Mouse (Mus musculus): ENCODE results near the gene Megf11.

Gene Megf11

DNA sequence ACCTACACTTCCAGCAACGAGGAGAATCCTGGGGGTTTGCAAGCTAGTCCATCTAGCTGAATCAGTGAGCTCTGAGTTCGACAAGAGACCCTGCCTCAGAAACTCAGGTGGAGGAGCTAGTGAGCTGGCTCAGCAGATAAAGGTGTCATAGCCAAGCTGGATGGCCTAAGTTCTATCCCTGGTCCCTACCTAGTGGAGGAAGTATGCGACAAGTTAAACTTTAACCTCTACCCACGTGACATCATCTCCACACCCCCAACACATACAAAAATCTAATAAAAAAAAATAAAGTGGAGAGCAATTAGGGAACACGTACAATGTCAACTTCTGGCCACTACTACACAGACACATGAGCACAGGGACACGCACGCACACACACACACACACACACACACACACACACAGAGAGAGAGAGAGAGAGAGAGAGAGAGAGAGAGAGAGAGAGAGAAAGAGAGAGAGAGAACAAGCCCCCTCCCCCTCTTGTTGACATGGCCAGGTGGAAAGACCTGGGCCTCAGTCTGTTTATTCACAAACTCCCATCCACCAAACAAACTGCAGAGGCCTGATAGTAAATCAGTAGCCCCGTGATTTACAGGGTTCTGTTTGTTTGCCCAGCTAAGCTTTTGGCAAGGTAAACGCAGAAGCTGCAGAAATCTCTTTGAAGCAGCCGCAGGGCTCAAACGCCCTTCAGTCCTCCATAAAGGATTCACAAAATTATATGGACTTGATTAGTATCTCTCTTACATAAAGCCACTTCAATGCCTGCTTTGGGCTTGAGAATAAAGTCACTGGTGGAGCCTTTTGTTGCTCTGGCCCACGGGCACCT lies 134.7 kb downstream of the Megf11 start:
- no peak for DNase-seq (ENCODE audit: inconsistent ontology term)

DNA sequence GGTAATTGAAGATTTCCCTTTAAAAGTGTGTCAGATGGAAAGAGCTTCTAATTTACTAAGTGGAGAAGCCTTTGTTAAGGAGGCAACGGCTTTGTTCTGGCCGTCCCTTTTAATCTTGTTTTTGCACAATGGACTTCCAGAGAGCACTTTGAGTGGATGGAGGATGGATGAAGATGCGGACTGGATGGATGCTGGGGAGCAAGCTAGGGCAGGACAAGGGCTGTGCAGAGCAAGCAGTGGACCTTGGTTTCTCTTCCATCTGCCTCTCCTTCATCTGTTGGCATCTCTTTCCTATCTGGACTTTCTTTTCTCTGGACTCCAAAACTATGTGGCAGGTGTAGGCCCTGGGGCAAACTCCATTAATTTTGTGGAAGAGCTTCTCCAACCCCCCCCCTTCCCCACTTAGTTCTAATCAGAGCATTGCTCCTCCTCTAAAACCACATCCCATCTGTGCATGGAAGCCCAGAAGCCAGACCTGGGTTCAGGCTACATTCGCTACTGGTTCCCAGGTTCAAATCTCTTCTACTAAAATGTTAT lies 135.4 kb downstream of the Megf11 start:
- DNase-seq (ENCODE audit: inconsistent ontology term): peak; percentile 50

DNA sequence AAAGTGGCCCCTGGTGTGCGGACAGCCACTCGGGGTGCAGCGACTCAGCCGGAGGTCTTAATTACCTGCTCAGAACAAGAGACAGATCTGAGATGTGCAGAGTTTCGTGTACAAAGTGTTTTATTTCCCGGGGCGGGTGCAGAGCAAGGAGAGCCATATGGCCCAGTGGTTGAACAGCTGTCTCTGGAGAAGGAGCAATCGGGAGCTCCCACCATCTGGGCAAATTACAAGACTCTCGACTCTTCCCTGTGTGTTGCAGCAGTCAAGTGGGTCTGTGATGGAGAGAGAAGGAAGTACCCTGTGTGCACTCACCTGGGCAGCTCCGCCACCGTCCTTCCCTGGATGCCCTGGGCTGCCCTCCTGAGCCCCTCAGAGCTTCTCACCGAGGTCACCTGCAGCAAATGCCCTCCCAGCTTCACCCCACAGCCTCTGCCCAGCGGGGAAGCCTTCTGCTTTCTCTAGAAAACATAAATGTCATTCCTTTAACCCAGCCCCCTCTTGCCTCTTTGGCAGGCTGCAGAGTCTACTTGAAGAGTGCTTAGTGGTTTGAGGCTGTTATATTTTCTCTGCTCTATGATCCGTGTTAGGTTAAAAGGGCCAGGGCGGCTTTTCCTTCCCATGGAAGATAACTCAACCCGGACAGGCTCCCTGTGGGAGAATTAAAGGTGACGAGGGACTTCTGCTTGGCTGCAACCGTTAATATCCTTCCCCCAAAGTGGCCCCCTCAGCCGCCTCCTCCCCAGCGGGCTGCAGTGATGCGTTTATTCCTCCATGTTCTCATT lies 138.0 kb downstream of the Megf11 start:
- no peak for DNase-seq (ENCODE audit: inconsistent ontology term)

GRCm38 (mm10) chr9:64528061-64528460 lies 142.6 kb downstream of the Megf11 start:
- DNase-seq (ENCODE audit: inconsistent ontology term): peak; percentile 14

- peak; percentile 57 for DNase-seq (ENCODE audit: inconsistent ontology term)
Measured at GRCm38 (mm10) chr9:64528595-64528994, 143.2 kb downstream of the Megf11 start.

DNA sequence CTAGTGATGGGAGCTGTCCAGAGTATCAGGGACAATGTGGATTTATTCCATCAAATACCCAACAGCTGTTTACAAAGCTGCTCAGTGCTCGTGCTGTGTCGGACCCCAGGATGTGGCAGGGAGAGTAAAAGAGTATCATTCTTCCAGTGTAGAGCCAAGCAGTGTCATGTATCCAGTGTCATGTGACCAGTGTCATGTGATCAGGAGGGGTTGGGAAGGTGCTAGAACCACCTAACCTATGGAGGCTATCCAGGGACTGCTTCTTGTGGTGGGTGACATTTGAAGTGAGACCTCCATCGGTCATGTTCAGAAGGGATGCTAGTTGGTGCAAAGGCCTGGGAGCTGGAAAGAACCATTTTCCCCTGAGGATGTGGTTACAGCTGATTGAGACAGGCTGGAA lies 146.5 kb downstream of the Megf11 start:
- no peak for DNase-seq (ENCODE audit: inconsistent ontology term)

DNA sequence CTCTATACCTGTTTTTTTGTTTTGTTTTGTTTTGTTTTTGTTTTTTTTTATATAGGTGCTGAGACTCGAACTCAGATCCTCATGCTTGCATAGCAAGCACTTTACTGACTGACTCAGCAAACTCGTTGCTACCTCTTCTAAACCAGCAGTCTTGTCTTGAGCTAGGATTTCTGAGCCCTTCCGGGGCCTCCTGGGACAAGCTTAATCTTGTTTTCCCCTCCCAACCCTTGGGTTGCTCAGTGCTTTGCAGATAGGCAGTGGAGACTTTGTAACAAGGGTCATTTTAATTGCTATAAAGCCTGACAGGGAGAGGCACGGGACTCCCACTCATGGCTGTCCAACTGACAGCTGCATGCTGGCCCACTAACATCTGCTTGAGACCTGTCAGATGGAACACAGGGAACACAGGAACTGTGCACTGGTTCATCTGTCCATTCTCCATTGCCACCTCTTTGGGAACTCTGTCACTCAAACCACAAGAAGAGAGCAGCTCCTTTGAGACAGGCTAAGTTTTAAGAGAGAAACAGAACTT lies 147.4 kb downstream of the Megf11 start:
- no peak for DNase-seq (ENCODE audit: inconsistent ontology term)

DNA sequence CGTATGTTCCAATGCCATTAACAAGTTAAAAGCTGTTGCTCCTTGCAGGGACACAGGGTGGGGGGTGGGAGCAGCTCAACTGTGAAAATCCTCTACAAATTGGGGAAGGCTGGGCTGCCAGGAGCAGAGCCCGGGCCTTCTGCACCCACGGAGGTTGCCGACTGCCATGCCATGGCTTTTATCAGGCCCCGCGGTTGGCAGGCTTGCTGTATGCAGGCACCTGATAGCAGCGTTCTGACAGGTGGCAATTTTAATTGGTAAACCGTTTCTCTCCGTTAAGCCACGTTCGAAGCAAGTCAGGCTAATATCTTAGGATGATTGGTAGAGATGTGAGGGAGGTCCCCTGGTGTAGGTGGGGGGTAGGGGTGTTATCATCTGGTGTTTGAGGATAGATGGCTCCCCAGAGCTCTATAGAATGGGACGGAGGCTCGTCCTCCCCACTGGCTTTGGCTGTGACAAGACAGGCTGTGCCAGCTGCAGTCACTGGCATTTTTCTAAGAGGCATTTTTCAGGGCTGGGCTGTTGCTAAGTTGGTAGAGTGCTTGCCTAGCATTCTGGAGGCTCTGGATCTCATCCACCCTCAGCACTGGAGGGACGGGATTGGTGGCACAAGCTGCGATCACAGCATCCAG lies 148.2 kb downstream of the Megf11 start:
- DNase-seq (ENCODE audit: inconsistent ontology term): peak; percentile 10

GRCm38 (mm10) chr9:64534313-64534712 lies 148.9 kb downstream of the Megf11 start:
- DNase-seq (ENCODE audit: inconsistent ontology term): no peak

- no peak for DNase-seq (ENCODE audit: inconsistent ontology term)
Measured at GRCm38 (mm10) chr9:64534856-64535539, 149.6 kb downstream of the Megf11 start.

- DNase-seq (ENCODE audit: inconsistent ontology term): no peak
Measured at GRCm38 (mm10) chr9:64537821-64538220, 152.4 kb downstream of the Megf11 start.

GRCm38 (mm10) chr9:64542246-64542645 lies 156.8 kb downstream of the Megf11 start:
- DNase-seq (ENCODE audit: inconsistent ontology term): no peak

DNA sequence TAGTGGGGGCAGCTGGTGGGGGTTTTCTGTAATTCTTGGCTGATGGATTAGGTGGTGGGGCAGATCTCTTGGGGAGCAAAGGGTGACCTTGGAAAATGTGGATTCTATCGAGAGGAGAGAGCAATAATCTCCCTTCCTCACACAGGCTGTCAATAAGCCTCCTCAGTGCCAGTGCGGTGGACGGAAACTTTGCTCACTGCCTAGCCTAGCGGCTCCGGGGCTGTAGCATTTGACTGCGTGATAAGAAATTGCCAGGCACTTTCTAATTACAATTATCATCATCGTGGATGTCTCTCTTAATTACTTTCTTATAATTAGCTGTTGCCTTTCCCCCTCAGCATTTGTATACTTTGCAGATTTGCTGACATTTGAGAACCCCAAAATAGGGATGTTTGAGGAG lies 157.7 kb downstream of the Megf11 start:
- DNase-seq (ENCODE audit: inconsistent ontology term): no peak

- DNase-seq (ENCODE audit: inconsistent ontology term): no peak
Measured at GRCm38 (mm10) chr9:64546344-64546991, 161.0 kb downstream of the Megf11 start.

DNA sequence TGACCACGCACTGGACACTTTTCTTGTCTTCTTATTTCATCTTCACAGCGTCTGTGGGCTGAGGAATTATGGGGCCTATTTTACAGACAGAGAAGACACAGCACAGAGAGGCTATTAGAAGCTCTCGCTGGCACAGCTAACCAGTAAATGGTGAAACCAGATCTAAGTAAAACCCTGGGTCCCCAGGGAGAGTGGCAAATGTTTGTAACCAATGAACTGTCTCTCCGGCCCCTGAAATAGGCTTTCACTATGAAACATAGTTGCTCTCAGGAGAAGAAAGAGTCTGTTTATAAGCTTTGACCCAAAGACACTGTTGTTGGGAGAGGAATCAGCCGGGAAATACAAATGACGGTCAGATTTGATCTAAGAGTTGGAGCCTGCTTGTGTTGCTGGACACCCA lies 162.9 kb downstream of the Megf11 start:
- DNase-seq (ENCODE audit: inconsistent ontology term): no peak

DNA sequence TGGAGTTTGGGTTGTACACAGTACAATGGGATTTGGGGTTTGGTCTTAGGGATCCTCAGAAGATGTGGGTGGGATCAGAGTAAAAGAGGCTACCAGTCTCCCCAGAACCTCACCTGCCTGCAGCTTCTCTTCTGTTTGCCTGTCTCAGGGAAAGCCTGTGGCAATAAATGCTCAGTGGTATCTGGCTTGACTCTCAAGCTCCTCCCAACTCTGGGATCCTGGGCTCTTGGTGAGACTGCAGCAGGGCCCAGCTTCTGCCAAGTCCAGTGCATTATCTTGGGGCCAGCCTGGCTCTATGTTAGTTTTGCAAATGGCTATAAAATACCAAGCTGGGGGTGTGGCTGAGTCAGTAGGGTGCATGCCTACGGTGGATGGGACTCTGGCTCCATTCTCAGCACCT lies 165.9 kb downstream of the Megf11 start:
- DNase-seq (ENCODE audit: inconsistent ontology term): peak; percentile 4

GRCm38 (mm10) chr9:64552046-64552445 lies 166.6 kb downstream of the Megf11 start:
- DNase-seq (ENCODE audit: inconsistent ontology term): no peak

- DNase-seq (ENCODE audit: inconsistent ontology term): no peak
Measured at GRCm38 (mm10) chr9:64553441-64553840, 168.0 kb downstream of the Megf11 start.

GRCm38 (mm10) chr9:64555620-64556019 lies 170.2 kb downstream of the Megf11 start:
- DNase-seq (ENCODE audit: inconsistent ontology term): no peak

DNA sequence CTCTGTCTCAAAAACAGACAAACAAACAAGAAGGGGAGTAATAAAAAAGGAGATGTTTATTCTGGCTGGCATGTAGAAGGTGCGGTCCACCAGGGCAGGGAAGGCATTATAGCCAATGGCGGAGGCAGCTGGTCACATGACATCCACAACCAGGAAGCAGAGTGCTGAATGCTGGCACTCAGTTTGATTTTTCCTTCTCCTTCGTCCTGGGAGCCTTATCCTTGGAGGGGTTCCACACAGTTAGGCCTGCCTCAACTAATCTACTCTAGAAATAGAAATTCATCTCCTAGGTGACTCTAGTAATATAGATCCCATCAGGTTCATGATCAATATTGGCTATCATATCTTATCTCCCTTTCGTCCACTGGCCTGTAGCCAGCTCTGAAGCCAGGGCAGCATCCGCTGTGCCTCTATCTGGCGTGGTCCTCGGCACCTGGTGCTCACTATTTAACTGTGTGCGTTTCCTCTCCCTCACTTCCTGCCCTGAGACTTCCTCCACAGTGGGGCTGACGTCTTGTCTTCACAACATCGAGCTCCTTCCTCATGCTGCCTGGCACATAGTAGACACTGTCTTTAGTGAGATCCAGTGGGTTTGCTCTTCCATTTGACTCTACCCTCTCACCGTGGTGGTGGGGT lies 171.8 kb downstream of the Megf11 start:
- DNase-seq (ENCODE audit: inconsistent ontology term): no peak
